Mouse (Mus musculus): Measurements from ENCODE around the gene Kctd12. TPM values are rescaled to one million over a fixed set of nuclear protein-coding genes. Genes with fewer than 3 reads are reported as not detected.
A peak's percentile ranks its signal among the peaks of the same experiment; 100 is the strongest.

Kctd12 gene
- polyA plus RNA-seq, 2 experiments, result 2.9 to 3.5 TPM

- Histone ChIP-seq H3K27me3 (ENCODE audit: control insufficient read depth, insufficient read depth, low read length) (no peaks in the 10 kb centered on the region), H3K4me2 (ENCODE audit: low read depth) (no peak overlapping the region), H3K27ac (no peak overlapping the region), H3K36me3 (replicated peaks; ENCODE audit: control insufficient read depth, insufficient read depth, low read depth) (no peaks in the 10 kb centered on the region), H3K9me3 (ENCODE audit: control insufficient read depth, low read length) (no peaks in the 10 kb centered on the region), H3K9ac (replicated peaks) (no peak overlapping the region), H3K4me1 (replicated peaks; ENCODE audit: control insufficient read depth in 2 of 2, insufficient read depth in 2 of 2, low read length in 1 of 2) (0 out of 4 replicates have a peak, but pooled peaks cover 0 to 2% of the 10 kb centered on the region in 2 experiments), H3K4me3 (ENCODE audit: insufficient read depth in 1 of 2, low read depth in 2 of 2, low read length in 2 of 2) (no peak overlapping the region)
- TF ChIP-seq CTCF (IDR thresholded peaks at IDR 0.05; ENCODE audit: low read depth), result peak; percentile 70
- TF ChIP-seq EP300 (IDR thresholded peaks at IDR 0.05; ENCODE audit: low read depth), result no peak
- no peak for ATAC-seq (ENCODE audit: insufficient read depth)
- 14% methylated on average over 5 of the region's 5 CpGs for WGBS (ENCODE audit: insufficient replicate concordance)
- DNase-seq (ENCODE audit: low read depth in 3 of 3, low spot score in 3 of 3), result peak in 2 of 3 experiments; percentile 23 to 37
Measured at GRCm38 (mm10) chr14:103011782-103012181, 29.3 kb upstream of the Kctd12 start.

DNA sequence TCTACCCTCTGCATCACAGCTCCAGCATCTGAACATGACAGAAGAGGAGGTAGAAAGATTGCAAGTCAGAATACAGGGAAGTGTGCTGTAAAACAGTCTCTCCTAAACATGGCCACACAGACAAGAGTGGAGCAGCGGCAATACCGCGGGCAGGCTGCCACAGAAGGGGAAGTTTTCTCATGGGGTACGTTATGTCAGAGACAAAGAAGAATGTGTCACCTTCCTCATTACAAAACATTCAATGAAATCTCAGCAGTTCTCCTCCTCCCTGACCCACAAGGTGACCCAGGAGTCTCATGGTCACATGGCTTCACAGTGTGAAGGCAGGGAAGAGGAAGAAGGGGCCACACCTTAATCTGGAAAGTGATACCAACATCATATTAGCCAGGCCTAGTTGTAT lies 25.3 kb upstream of the Kctd12 start:
- no peak overlapping the region for H3K4me2 ChIP-seq (ENCODE audit: low read depth)
- H3K36me3 ChIP-seq (replicated peaks; ENCODE audit: control insufficient read depth, insufficient read depth, low read depth), result no peaks in the 10 kb centered on the region
- no peak overlapping the region for H3K4me3 ChIP-seq (ENCODE audit: insufficient read depth in 1 of 2, low read depth in 2 of 2, low read length in 2 of 2)
- no peak overlapping the region for H3K27ac ChIP-seq
- no peaks in the 10 kb centered on the region for H3K9me3 ChIP-seq (ENCODE audit: control insufficient read depth, low read length)
- ATAC-seq (ENCODE audit: insufficient read depth) (no peak), DNase-seq (ENCODE audit: low read depth in 3 of 3, low spot score in 3 of 3) (peak in 2 of 3 experiments; percentile 3 to 22)
- WGBS (ENCODE audit: insufficient replicate concordance), result 26% methylated on average over 4 of the region's 4 CpGs
- no peak overlapping the region for H3K9ac ChIP-seq (replicated peaks)
- no peaks in the 10 kb centered on the region for H3K27me3 ChIP-seq (ENCODE audit: control insufficient read depth, insufficient read depth, low read length)
- TF ChIP-seq EP300 (IDR thresholded peaks at IDR 0.05; ENCODE audit: low read depth), result no peak
- 0 out of 4 replicates have a peak, but pooled peaks cover 0 to 2% of the 10 kb centered on the region in 2 experiments for H3K4me1 ChIP-seq (replicated peaks; ENCODE audit: control insufficient read depth in 2 of 2, insufficient read depth in 2 of 2, low read length in 1 of 2)

GRCm38 (mm10) chr14:102994662-102995561 lies 12.5 kb upstream of the Kctd12 start:
- peak in 1 of 3 experiments; percentile 30 for DNase-seq (ENCODE audit: low read depth in 3 of 3, low spot score in 3 of 3)
- H3K4me3 ChIP-seq (ENCODE audit: insufficient read depth in 1 of 2, low read depth in 2 of 2, low read length in 2 of 2), result no peak overlapping the region
- ATAC-seq (ENCODE audit: insufficient read depth), result no peak
- peak; percentile 84 for TF ChIP-seq CTCF (IDR thresholded peaks at IDR 0.05; ENCODE audit: low read depth)
- no peak for TF ChIP-seq EP300 (IDR thresholded peaks at IDR 0.05; ENCODE audit: low read depth)
- no peaks in the 10 kb centered on the region for H3K4me1 ChIP-seq (replicated peaks; ENCODE audit: control insufficient read depth in 2 of 2, insufficient read depth in 2 of 2, low read length in 1 of 2)
- H3K4me2 ChIP-seq (ENCODE audit: low read depth), result no peak overlapping the region
- H3K9ac ChIP-seq (replicated peaks), result no peak overlapping the region
- H3K36me3 ChIP-seq (replicated peaks; ENCODE audit: control insufficient read depth, insufficient read depth, low read depth), result no peaks in the 10 kb centered on the region
- 15% methylated on average over 6 of the region's 6 CpGs for WGBS (ENCODE audit: insufficient replicate concordance)
- no peaks in the 10 kb centered on the region for H3K27me3 ChIP-seq (ENCODE audit: control insufficient read depth, insufficient read depth, low read length)
- H3K9me3 ChIP-seq (ENCODE audit: control insufficient read depth, low read length), result no peaks in the 10 kb centered on the region
- H3K27ac ChIP-seq, result no peak overlapping the region

DNA sequence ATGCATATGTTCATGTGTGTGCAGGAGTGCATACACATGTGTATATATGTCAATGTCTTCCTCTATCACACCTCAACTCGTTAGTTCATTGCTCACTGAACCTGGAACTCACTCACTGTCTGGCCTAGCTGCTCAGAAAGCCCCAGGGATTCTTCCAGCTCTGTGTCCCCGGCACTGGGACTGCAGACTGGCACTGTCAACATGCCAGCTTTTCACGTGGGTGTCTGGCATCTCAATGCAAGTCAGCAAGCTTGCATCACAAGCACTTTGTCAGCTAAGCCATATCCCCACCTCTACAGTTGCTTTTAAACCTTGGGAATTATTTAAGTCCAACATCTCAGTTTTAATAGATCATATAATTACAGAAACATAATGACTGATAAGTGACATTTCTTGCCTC lies 8.3 kb upstream of the Kctd12 start:
- H3K36me3 ChIP-seq (replicated peaks; ENCODE audit: control insufficient read depth, insufficient read depth, low read depth), result no peaks in the 10 kb centered on the region
- H3K9ac ChIP-seq (replicated peaks), result no peak overlapping the region
- no peak overlapping the region for H3K4me2 ChIP-seq (ENCODE audit: low read depth)
- no peak overlapping the region for H3K4me3 ChIP-seq (ENCODE audit: insufficient read depth in 1 of 2, low read depth in 2 of 2, low read length in 2 of 2)
- WGBS (ENCODE audit: insufficient replicate concordance), result 39% methylated on average over 3 of the region's 3 CpGs
- H3K27me3 ChIP-seq (ENCODE audit: control insufficient read depth, insufficient read depth, low read length), result no peaks in the 10 kb centered on the region
- TF ChIP-seq EP300 (IDR thresholded peaks at IDR 0.05; ENCODE audit: low read depth) (no peak), CTCF (IDR thresholded peaks at IDR 0.05; ENCODE audit: low read depth) (no peak)
- no peak for ATAC-seq (ENCODE audit: insufficient read depth)
- H3K27ac ChIP-seq, result no peak overlapping the region
- H3K9me3 ChIP-seq (ENCODE audit: control insufficient read depth, low read length), result no peaks in the 10 kb centered on the region
- DNase-seq (ENCODE audit: low read depth in 3 of 3, low spot score in 3 of 3), result no peak
- no peaks in the 10 kb centered on the region for H3K4me1 ChIP-seq (replicated peaks; ENCODE audit: control insufficient read depth in 2 of 2, insufficient read depth in 2 of 2, low read length in 1 of 2)

DNA sequence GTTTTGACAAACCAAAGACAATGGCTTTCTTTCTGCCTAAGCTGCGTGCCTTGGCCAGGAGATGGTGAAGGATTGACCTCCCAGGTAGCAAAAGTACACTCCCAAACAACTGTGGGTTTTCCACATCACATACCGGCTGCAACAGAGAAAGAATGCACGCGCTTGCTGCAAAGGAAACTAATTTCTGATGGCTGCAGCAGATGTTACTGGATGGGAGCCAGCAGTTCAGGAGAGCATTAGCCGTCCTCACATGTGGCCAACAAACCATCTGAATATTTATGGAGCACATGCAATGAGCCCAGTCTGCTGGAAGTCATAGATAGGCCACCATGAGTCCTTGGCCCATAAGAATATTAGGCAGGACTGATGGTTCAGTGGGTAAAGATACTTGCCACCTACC lies 7.4 kb upstream of the Kctd12 start:
- H3K4me3 ChIP-seq (ENCODE audit: insufficient read depth in 1 of 2, low read depth in 2 of 2, low read length in 2 of 2), result no peak overlapping the region
- no peaks in the 10 kb centered on the region for H3K36me3 ChIP-seq (replicated peaks; ENCODE audit: control insufficient read depth, insufficient read depth, low read depth)
- no peaks in the 10 kb centered on the region for H3K27me3 ChIP-seq (ENCODE audit: control insufficient read depth, insufficient read depth, low read length)
- H3K9me3 ChIP-seq (ENCODE audit: control insufficient read depth, low read length), result no peaks in the 10 kb centered on the region
- no peak overlapping the region for H3K4me2 ChIP-seq (ENCODE audit: low read depth)
- no peaks in the 10 kb centered on the region for H3K4me1 ChIP-seq (replicated peaks; ENCODE audit: control insufficient read depth in 2 of 2, insufficient read depth in 2 of 2, low read length in 1 of 2)
- DNase-seq (ENCODE audit: low read depth in 3 of 3, low spot score in 3 of 3) (no peak), ATAC-seq (ENCODE audit: insufficient read depth) (no peak)
- WGBS (ENCODE audit: insufficient replicate concordance), result 68% methylated on average over 5 of the region's 5 CpGs
- H3K27ac ChIP-seq, result no peak overlapping the region
- no peak overlapping the region for H3K9ac ChIP-seq (replicated peaks)
- TF ChIP-seq CTCF (IDR thresholded peaks at IDR 0.05; ENCODE audit: low read depth) (no peak), EP300 (IDR thresholded peaks at IDR 0.05; ENCODE audit: low read depth) (no peak)

All from liver, embryonic 14.5 days (tissue).